In the genomic region with DNA sequence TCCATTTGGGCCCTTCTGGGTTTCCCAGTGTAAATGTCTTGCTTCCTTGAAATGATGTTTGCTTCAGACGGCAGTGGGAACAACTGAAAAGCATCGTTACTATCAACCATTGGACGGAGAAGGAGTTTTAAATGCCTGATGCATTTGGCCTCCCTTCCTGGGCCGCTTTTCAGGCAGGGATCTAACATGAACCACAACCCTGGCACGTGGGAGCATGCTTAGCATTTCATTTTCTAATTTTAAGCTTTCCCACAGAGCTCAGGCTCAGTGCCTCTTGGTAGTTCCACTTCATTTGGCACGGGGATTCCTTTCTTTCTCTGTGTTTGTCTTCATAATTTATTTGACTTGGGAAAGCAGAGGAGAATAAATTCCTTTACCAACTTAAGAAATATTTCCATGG, we compare ENCODE assay signal across 15 mouse cellular contexts.
DNase-seq lines count a peak whose midpoint lies in the region; ATAC-seq lines count a peak whose summit lies in the region.
"Had no signal": no experiment of that assay in that cellular context is flagged by ENCODE, and none has a peak within 500 bp of the region (broad histone marks: within the 10 kb centered on the region; RNA-seq: fewer than 3 reads in every experiment).

No protein-coding gene starts in this region.

- H3K27ac ChIP-seq in embryonic facial prominence, embryonic 14.5 days (replicated peaks; ENCODE audit: low read depth, low read length): no peak overlapping the region
- H3K27ac ChIP-seq in embryonic facial prominence, embryonic 10.5 days (replicated peaks): no peak overlapping the region
- no peak overlapping the region for H3K27ac ChIP-seq in midbrain, embryonic 11.5 days (ENCODE audit: low read depth, low read length)
- H3K27ac ChIP-seq: heart, embryonic 10.5 days; neural tube, embryonic 13.5 days had no signal

- intact Hi-C loops in left cerebral cortex, postnatal 14 days (cut with DNase I): no loop called here

- H3K4me2 ChIP-seq in embryonic facial prominence, embryonic 14.5 days (ENCODE audit: low read depth, low read length): no peak overlapping the region
- H3K4me2 ChIP-seq in midbrain, embryonic 11.5 days: no peak overlapping the region
- H3K4me2 ChIP-seq: lung, embryonic 14.5 days; neural tube, embryonic 13.5 days had no signal

- H3K4me3 ChIP-seq in embryonic facial prominence, embryonic 14.5 days (ENCODE audit: low read depth, low read length): no peak overlapping the region
- H3K4me3 ChIP-seq in embryonic facial prominence, embryonic 10.5 days: no peak overlapping the region
- no peak overlapping the region for H3K4me3 ChIP-seq in midbrain, embryonic 11.5 days (ENCODE audit: low read depth, low read length)
- H3K4me3 ChIP-seq: heart, embryonic 10.5 days; neural tube, embryonic 13.5 days had no signal

- peak; percentile 81 for DNase-seq in embryonic facial prominence, embryonic 14.5 days (ENCODE audit: low spot score)
- DNase-seq in embryonic facial prominence, embryonic 10.5 days (ENCODE audit: low spot score): no peak
- peak; percentile 5 for DNase-seq in kidney, postnatal 10 days
- DNase-seq in kidney, postnatal 25 days: no peak
- DNase-seq in left cerebral cortex, postnatal 14 days (ENCODE audit: low spot score in 2 of 2): peak; percentile 4 to 12
- peak; percentile 47 for DNase-seq in telencephalon, adult 2 months (ENCODE audit: low read depth, low spot score)
- DNase-seq in midbrain, embryonic 11.5 days (ENCODE audit: low spot score, missing footprints): no peak
- no peak for DNase-seq in thymus, postnatal 10 days (ENCODE audit: low spot score in 2 of 2)
- DNase-seq: adrenal gland, adult 2 months; liver; lung, embryonic 14.5 days; retina, postnatal 1 day; thymus, postnatal 14 days had no signal

- no peaks in the 10 kb centered on the region for H3K36me3 ChIP-seq in embryonic facial prominence, embryonic 14.5 days (ENCODE audit: control insufficient read depth, insufficient read depth, low read length)
- no peaks in the 10 kb centered on the region for H3K36me3 ChIP-seq in embryonic facial prominence, embryonic 10.5 days (replicated peaks)
- H3K36me3 ChIP-seq in midbrain, embryonic 11.5 days (ENCODE audit: control insufficient read depth, insufficient read depth, low read length): no peaks in the 10 kb centered on the region
- H3K36me3 ChIP-seq: heart, embryonic 10.5 days; neural tube, embryonic 13.5 days had no signal

- no peaks in the 10 kb centered on the region for H3K9me3 ChIP-seq in embryonic facial prominence, embryonic 14.5 days (ENCODE audit: control insufficient read depth, low read length)
- no peaks in the 10 kb centered on the region for H3K9me3 ChIP-seq in embryonic facial prominence, embryonic 10.5 days
- H3K9me3 ChIP-seq in midbrain, embryonic 11.5 days (ENCODE audit: control insufficient read depth, low read length): no peaks in the 10 kb centered on the region
- H3K9me3 ChIP-seq: heart, embryonic 10.5 days; neural tube, embryonic 13.5 days had no signal

- no peaks in the 10 kb centered on the region; the same call in 1 of the 2 replicates for H3K4me1 ChIP-seq in embryonic facial prominence, embryonic 14.5 days (ENCODE audit: control insufficient read depth, insufficient read depth, low read length)
- H3K4me1 ChIP-seq in embryonic facial prominence, embryonic 10.5 days: no peaks in the 10 kb centered on the region
- no peaks in the 10 kb centered on the region for H3K4me1 ChIP-seq in midbrain, embryonic 11.5 days (ENCODE audit: control insufficient read depth, insufficient read depth, low read length)
- H3K4me1 ChIP-seq: heart, embryonic 10.5 days; neural tube, embryonic 13.5 days had no signal

- ATAC-seq in embryonic facial prominence, embryonic 14.5 days (ENCODE audit: low read depth): no peak
- no peak for ATAC-seq in midbrain, embryonic 11.5 days (ENCODE audit: low FRiP score)

- WGBS in embryonic facial prominence, embryonic 14.5 days: 64% methylated on average over 6 of the region's 6 CpGs
- 84% methylated on average over 6 of the region's 6 CpGs for WGBS in embryonic facial prominence, embryonic 10.5 days
- 80% methylated on average over 6 of the region's 6 CpGs for WGBS in midbrain, embryonic 11.5 days

- no peaks in the 10 kb centered on the region for H3K27me3 ChIP-seq in embryonic facial prominence, embryonic 14.5 days (replicated peaks; ENCODE audit: control insufficient read depth, insufficient read depth, low read length)
- no peaks in the 10 kb centered on the region for H3K27me3 ChIP-seq in embryonic facial prominence, embryonic 10.5 days (replicated peaks; ENCODE audit: low read depth, poor library complexity, severe bottlenecking)
- H3K27me3 ChIP-seq in midbrain, embryonic 11.5 days (ENCODE audit: control insufficient read depth, insufficient read depth, low read length): no peaks in the 10 kb centered on the region
- H3K27me3 ChIP-seq: neural tube, embryonic 13.5 days had no signal

- H3K9ac ChIP-seq in embryonic facial prominence, embryonic 14.5 days (ENCODE audit: low read depth, low read length): no peak overlapping the region
- H3K9ac ChIP-seq in midbrain, embryonic 11.5 days (ENCODE audit: low read length): no peak overlapping the region
- H3K9ac ChIP-seq: lung, embryonic 14.5 days; neural tube, embryonic 13.5 days had no signal

Comparison
In these comparisons a context has a peak if more than half of its experiments do, and no peak if none do; other contexts are left out.
1. DNase-seq: peak in embryonic facial prominence, embryonic 14.5 days (single experiment), kidney, postnatal 10 days (single experiment), left cerebral cortex, postnatal 14 days (2 of 2) and telencephalon, adult 2 months (single experiment); none in embryonic facial prominence, embryonic 10.5 days (single experiment), kidney, postnatal 25 days (0 of 2), midbrain, embryonic 11.5 days (single experiment) and thymus, postnatal 10 days (0 of 2).